Mouse (Mus musculus) mouse trophoblast stem cell (cell line): ENCODE data around the gene Insm2.

ENCODE experiments used
- in situ Hi-C, 2 experiments: fragments of 300-500 bp; cut with MseI, MboI; formaldehyde crosslinking; loops; 2 replicates in 1 of 2; 3 replicates in 1 of 2; pipeline ENCODE4 v1.15.1; 2025

Gene Insm2

GRCm38 (mm10) chr12:55604411-55604810, 5.2 kb downstream of the Insm2 start:
- in situ Hi-C loops: no loop called here

- in situ Hi-C loops: no loop called here
These were observed 8.7 kb downstream of the Insm2 start for GRCm38 (mm10) chr12:55607902-55608301.

- in situ Hi-C loops: no loop called here
These were observed 11.6 kb downstream of the Insm2 start for GRCm38 (mm10) chr12:55610812-55611211.

- in situ Hi-C loops: no loop called here
These were observed 21.1 kb downstream of the Insm2 start for GRCm38 (mm10) chr12:55620321-55620720.

- in situ Hi-C loops: no loop called here
These were observed 23.5 kb downstream of the Insm2 start for GRCm38 (mm10) chr12:55622615-55623245.

GRCm38 (mm10) chr12:55623254-55623653, 24.0 kb downstream of the Insm2 start:
- in situ Hi-C loops: no loop called here

GRCm38 (mm10) chr12:55626711-55627110, 27.5 kb downstream of the Insm2 start:
- in situ Hi-C loops: no loop called here

GRCm38 (mm10) chr12:55648011-55648525, 48.8 kb downstream of the Insm2 start:
- in situ Hi-C loops: no loop called here
